Mouse (Mus musculus) lung, embryonic 16.5 days (tissue): ENCODE results near the gene Ppp1r1b. TPM values are rescaled to one million over a fixed set of nuclear protein-coding genes. Genes with fewer than 3 reads are reported as not detected.

ENCODE experiments used
- ATAC-seq: fragments of 200-750 bp; cut with Nextera tagmentation; 2 replicates; pipeline ENCODE4 v1.8.0; 2017; ENCODE audit warnings: low read depth, mild to moderate bottlenecking, moderate library complexity
- H3K27ac ChIP-seq: fragments of 300-500 bp; sonication (generic); 2 replicates; pipeline ENCODE4 v1.5.1; 2014; ENCODE audit warnings: mild to moderate bottlenecking, control low read depth, low read length
- H3K27me3 ChIP-seq: fragments of 300-500 bp; sonication (generic); 2 replicates; pipeline ENCODE4 v1.6.1; 2014; ENCODE audit warnings: low read depth, low read length, mixed read lengths; ENCODE audit not compliant: control insufficient read depth, insufficient read depth
- H3K36me3 ChIP-seq: fragments of 300-500 bp; sonication (generic); 2 replicates; pipeline ENCODE4 v1.6.1; 2014; ENCODE audit warnings: low read length; ENCODE audit not compliant: control insufficient read depth, insufficient read depth
- H3K4me1 ChIP-seq: fragments of 300-500 bp; sonication (generic); replicated peaks from 2 replicates; pipeline ENCODE4 v1.6.1; 2014; ENCODE audit warnings: low read length, mixed read lengths; ENCODE audit not compliant: control insufficient read depth, insufficient read depth
- H3K4me2 ChIP-seq: fragments of 300-500 bp; sonication (generic); 2 replicates; pipeline ENCODE4 v1.6.1; 2014; ENCODE audit warnings: low read depth, low read length, control low read depth
- H3K4me3 ChIP-seq: fragments of 300-500 bp; sonication (generic); 2 replicates; pipeline ENCODE4 v1.5.1; 2014; ENCODE audit warnings: mild to moderate bottlenecking, low read length, control low read depth
- H3K9ac ChIP-seq: fragments of 300-500 bp; sonication (generic); 2 replicates; pipeline ENCODE4 v1.6.1; 2014; ENCODE audit warnings: low read length, control low read depth
- H3K9me3 ChIP-seq: fragments of 300-500 bp; sonication (generic); 2 replicates; pipeline ENCODE4 v1.6.1; 2016; ENCODE audit warnings: low read length; ENCODE audit not compliant: control insufficient read depth
- WGBS: fragments of 180-500 bp; shearing (Covaris S2); extraction: QIAGEN DNeasy Blood & Tissue Kit; methylation state at CpG from one replicate; pipeline ENCODE4 v1.1.7; 2014; 5-methylcytosine and 5-hydroxymethylcytosine counted together
- polyA plus RNA-seq: library from polyadenylated mRNA; unstranded; fragments of >200 nt; fragmentation: Nextera tagmentation; extraction: Ambion mirVana; gene quantifications from 2 replicates; pipeline ENCODE4 v1.2.1, GENCODE M21; 2015

Gene Ppp1r1b
- polyA plus RNA-seq, result 5.6 and 6.1 TPM in 2 replicates

DNA sequence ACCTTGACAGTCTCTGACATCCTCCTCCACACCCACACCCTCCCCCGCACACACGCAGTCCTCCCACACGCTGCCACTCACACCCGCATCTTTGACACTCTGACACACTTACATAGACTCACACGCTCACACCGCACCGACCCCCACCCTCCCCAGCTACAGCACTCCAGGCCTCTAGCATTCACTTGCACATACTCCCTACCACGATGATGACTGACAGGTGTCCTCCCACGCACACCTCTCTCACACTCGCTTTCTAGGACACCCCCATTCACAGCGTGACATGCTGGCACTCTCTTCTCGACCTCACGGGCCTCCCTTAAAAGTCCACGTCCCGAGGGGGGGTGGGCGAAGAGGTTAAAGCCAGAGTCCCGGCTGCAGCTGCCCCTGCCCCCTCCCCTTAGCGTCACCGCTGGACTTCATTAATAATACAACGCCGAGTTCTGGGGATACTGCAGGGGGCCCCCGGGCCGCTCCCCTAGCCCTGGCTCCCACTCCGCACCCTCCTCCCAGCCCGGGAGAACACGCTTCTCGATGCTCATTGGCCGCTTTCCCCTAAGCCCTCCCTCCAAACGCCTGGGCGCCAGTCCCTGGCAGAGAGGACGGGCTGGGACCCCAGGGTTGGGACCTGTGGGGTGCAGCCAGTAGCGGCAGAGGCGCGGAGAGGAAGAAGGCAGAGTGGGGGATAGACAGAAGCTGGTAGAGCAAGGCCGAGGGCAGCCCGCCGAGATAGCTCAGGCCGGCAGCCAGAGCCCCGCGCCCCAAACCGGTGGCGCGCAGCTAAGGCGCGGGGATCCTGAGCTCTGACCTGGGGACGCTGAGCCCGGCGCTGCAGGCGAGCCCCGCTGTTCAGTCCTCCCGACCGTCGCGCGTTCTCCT lies at the start of gene Ppp1r1b:
TSS of gene Ppp1r1b (plus strand) at position 322 of the 879 bp plus-strand sequence.
- peak within 1 kb of the TSS; percentile 84 for H3K4me2 ChIP-seq
- peak within 1 kb of the TSS; percentile 59 for H3K9ac ChIP-seq
- no peaks in the 10 kb centered on the region for H3K36me3 ChIP-seq
- WGBS, result under 1% methylated on average over 55 of the region's 55 CpGs
- H3K9me3 ChIP-seq, result no peaks in the 10 kb centered on the region
- peak; percentile 69 for ATAC-seq
- H3K4me3 ChIP-seq, result peak within 1 kb of the TSS; percentile 51
- no peak within 1 kb of the TSS for H3K27ac ChIP-seq
- H3K27me3 ChIP-seq, result peaks cover 66% of the 10 kb centered on the region
- H3K4me1 ChIP-seq, result peaks cover 14% of the 10 kb centered on the region

DNA sequence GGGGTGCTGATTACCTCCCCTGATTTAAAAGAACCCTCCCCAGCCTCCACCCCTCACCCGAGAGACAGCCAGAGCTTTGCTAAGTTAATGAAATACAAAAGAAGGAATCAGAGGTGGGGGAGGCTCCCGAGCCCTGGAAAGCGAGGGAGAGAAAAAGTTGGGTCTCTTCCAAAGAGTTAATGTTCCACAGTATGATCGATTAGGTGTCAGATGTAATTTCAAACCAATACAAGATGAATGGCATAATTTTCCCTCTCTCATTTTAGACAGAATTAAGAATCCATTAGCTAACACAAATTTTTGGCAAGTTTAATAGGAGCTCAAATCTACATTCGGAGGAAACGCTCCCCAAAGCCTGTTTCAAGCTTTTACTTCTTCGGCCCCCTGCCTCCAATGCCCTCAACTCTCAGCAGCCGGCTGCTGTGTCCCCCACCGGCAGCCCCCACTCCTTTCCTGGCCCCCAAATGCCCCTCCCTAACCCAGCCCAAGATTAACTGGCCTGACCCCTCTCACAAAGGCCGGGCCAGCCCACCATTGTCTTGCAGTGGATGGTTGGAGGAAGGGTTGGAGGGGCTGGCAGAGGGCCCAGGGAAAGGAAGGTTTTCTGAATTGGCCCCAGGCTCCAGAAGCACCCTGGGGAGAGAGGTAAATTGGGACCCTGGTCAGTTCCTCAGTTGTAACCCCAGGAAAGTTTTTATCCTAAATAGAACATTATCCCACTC lies 49.6 kb upstream of the Ppp1r1b start:
- Histone ChIP-seq H3K27me3 (peaks cover 11% of the 10 kb centered on the region), H3K9me3 (no peaks in the 10 kb centered on the region), H3K4me1 (peaks cover 33% of the 10 kb centered on the region), H3K4me3 (no peak overlapping the region), H3K27ac (no peak overlapping the region), H3K36me3 (no peaks in the 10 kb centered on the region), H3K9ac (no peak overlapping the region), H3K4me2 (0 out of 2 replicates have a peak overlapping the region, but pooled peaks have one; percentile 24)
- 0 out of 2 replicates have a peak, but pooled peaks have one; percentile 34 for ATAC-seq
- 10% methylated on average over 10 of the region's 10 CpGs for WGBS

DNA sequence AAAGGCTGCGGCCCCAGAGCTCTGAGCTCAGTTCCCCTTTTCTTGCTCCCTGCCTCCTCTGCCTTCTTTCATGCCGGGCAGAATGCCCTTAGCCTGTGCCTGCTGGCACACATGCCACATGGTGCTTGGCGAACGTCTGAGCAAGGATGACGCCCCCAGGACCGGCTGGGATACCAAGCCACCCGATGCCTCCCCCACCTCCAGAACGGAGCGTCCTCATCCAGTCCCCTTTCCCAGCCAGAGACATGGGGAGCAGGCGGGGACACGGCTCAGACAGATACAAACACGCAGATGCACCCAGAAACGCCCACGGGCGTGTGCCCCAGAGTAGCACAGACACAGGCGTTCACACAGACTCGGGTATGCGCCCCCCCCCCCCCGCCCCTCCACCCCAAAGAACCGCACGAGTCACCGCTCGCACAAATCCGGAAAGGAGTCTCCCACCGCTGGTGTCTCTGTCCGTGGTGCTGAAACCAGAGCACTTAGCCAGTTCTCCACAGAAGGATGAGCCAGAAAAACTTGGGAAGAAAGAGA lies 34.3 kb upstream of the Ppp1r1b start:
- H3K27me3 ChIP-seq, result peaks cover 52% of the 10 kb centered on the region
- no peak for ATAC-seq
- H3K9ac ChIP-seq, result no peak overlapping the region
- H3K4me2 ChIP-seq, result no peak overlapping the region
- no peak overlapping the region for H3K27ac ChIP-seq
- H3K36me3 ChIP-seq, result no peaks in the 10 kb centered on the region
- H3K9me3 ChIP-seq, result no peaks in the 10 kb centered on the region
- 3% methylated on average over 26 of the region's 26 CpGs for WGBS
- no peaks in the 10 kb centered on the region for H3K4me1 ChIP-seq
- H3K4me3 ChIP-seq, result no peak overlapping the region

DNA sequence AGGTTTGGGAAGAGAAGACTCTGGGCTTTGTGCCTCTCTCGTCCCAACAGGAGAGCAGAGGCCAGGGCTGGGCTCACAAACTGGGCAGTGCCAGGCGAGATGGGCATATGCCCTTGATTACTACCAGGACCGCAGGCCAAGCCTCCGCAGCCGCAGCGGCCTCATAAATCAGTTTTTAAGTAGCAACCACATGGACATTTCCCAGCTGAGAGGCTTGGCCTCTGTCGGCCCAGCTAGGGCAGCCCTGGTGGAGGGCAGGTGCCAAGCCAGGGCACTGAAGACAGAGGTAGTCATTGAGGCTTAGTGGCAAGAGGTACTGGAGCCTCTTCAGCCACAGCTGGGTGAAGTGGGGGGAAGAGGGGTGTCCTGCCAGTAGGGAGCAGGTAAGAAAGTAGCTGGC lies 30.7 kb upstream of the Ppp1r1b start:
- Histone ChIP-seq H3K36me3 (no peaks in the 10 kb centered on the region), H3K4me3 (no peak overlapping the region), H3K4me2 (no peak overlapping the region), H3K27ac (no peak overlapping the region), H3K4me1 (no peaks in the 10 kb centered on the region), H3K9me3 (no peaks in the 10 kb centered on the region), H3K27me3 (peaks cover 85% of the 10 kb centered on the region), H3K9ac (no peak overlapping the region)
- 7% methylated on average over 7 of the region's 7 CpGs for WGBS
- no peak for ATAC-seq

DNA sequence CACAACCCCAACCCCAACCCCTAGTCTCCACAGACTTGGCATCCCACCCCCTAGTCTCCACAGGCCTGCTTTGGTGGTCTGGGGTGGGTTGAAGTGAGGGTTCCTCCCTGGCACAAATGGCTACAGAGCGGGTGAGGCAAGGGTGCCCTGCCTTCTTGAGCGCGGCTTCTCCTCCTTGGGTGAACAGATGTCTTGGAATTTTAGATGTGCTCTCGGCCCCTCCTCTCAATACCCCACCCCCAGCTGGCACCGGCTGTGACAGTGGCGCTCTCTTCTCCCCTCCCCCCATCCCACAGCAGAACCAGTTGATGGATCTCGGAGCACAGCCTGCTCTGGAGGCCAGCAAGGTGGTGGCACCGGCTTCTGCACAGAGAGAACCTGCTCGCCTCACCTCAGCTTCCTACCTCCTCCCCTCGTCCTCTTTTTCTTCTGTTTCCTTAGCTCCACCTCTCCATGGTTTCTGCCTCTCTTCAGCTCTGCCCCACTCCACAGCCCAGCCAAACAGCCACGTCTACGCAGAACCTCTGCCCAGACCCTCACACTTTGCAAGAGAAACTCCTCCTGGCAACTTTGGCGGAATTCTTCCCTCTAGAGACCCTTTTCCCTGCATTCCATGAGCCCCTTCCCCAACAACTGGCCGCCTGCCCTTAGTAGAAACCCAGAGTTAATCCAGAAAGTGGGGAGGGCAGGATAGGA lies 29.6 kb upstream of the Ppp1r1b start:
- H3K4me2 ChIP-seq, result no peak overlapping the region
- H3K27ac ChIP-seq, result no peak overlapping the region
- no peak overlapping the region for H3K4me3 ChIP-seq
- H3K27me3 ChIP-seq, result peaks cover 94% of the 10 kb centered on the region
- no peaks in the 10 kb centered on the region for H3K4me1 ChIP-seq
- H3K36me3 ChIP-seq, result no peaks in the 10 kb centered on the region
- no peaks in the 10 kb centered on the region for H3K9me3 ChIP-seq
- ATAC-seq, result no peak
- 4% methylated on average over 13 of the region's 14 CpGs for WGBS
- H3K9ac ChIP-seq, result no peak overlapping the region

DNA sequence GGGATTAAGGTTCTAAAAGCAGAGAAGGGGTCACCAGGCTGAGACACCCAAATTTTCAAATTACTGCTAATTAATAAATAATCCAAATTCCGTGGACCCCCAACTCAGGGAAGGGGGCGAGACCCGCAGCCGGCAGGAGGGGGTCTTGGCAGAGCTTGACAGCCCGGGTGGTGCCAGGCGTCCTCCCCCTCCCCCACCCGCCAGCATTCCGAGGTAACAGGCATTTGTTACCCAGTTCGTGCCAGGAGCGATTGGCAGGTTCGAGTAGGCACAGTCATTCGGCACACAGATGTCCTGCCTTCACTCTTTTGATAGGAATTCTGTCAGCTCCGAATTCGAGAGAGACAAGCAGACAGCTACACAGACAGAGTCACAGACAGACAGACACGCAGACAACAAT lies 29.1 kb upstream of the Ppp1r1b start:
- H3K27ac ChIP-seq, result no peak overlapping the region
- no peak overlapping the region for H3K9ac ChIP-seq
- WGBS, result 5% methylated on average over 15 of the region's 15 CpGs
- H3K4me1 ChIP-seq, result no peaks in the 10 kb centered on the region
- peaks cover 96% of the 10 kb centered on the region for H3K27me3 ChIP-seq
- ATAC-seq, result no peak
- no peaks in the 10 kb centered on the region for H3K9me3 ChIP-seq
- no peaks in the 10 kb centered on the region for H3K36me3 ChIP-seq
- H3K4me2 ChIP-seq, result no peak overlapping the region
- no peak overlapping the region for H3K4me3 ChIP-seq

DNA sequence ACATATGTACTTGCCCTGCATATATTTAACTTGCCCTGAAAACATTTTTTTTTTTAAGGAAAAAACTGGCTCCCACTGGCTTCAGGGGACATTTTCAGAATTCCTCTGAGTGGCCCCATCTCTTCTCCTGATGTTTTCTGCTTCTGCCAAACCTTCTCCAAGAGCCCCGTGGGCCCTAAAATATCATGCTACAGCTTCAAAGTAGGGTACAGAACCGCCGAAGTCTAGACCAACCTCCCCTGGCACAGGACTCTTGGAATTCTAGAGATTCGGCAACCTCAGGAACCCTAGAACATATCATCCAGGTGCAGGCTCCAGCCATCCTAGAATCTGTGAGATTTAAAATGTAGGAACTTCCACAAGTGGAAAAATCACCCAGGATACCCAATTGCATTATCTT lies 28.7 kb upstream of the Ppp1r1b start:
- Histone ChIP-seq H3K9ac (no peak overlapping the region), H3K4me1 (no peaks in the 10 kb centered on the region), H3K4me3 (no peak overlapping the region), H3K27me3 (peaks cover 97% of the 10 kb centered on the region), H3K9me3 (no peaks in the 10 kb centered on the region), H3K4me2 (no peak overlapping the region), H3K27ac (no peak overlapping the region), H3K36me3 (no peaks in the 10 kb centered on the region)
- ATAC-seq, result no peak
- 28% methylated on average over 4 of the region's 4 CpGs for WGBS

DNA sequence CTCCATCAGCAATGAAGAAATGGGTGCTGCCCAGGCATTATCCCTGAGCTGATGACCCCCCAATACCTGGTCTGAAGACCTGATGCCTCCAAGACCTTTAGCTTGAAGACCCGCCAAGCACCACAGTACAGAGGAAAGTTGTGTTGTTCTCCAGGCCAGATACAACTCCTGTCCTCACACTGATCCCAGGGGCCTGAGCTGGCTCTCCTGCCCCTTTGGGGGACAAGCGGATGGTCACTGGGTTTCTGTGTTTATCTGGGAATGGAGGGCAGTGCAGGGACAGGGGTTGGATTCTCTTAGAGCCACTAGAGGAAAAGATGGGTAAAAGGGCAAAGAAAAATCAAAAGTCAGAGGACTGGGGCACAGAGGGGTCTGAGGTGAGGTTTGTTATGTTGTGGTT lies 28.3 kb upstream of the Ppp1r1b start:
- H3K27me3 ChIP-seq, result peaks cover 100% of the 10 kb centered on the region
- no peaks in the 10 kb centered on the region for H3K4me1 ChIP-seq
- H3K27ac ChIP-seq, result no peak overlapping the region
- no peaks in the 10 kb centered on the region for H3K9me3 ChIP-seq
- 15% methylated on average over 2 of the region's 2 CpGs for WGBS
- H3K4me2 ChIP-seq, result no peak overlapping the region
- H3K36me3 ChIP-seq, result no peaks in the 10 kb centered on the region
- H3K9ac ChIP-seq, result no peak overlapping the region
- no peak for ATAC-seq
- no peak overlapping the region for H3K4me3 ChIP-seq

DNA sequence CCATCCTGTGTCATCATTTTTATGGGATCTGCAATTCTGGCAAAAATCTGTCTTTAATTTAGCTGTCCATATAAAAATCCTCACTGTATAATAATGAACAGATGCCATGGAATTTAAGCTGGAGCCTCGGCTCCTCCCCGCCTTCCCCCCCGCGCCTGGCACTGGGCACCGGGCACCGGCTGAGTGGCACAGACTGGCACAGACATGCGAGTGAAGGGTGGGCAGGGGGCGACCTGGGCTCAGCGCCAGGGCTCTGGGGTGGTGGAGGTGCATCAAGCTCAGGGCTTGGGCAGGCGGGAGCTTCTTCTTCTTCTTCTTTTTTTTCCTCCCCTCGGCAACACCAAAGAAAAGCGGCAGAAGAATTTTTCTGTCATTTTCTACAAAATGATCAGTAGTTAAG lies 27.8 kb upstream of the Ppp1r1b start:
- WGBS, result 11% methylated on average over 12 of the region's 12 CpGs
- no peak overlapping the region for H3K4me2 ChIP-seq
- H3K36me3 ChIP-seq, result no peaks in the 10 kb centered on the region
- H3K4me3 ChIP-seq, result no peak overlapping the region
- H3K9ac ChIP-seq, result no peak overlapping the region
- no peaks in the 10 kb centered on the region for H3K9me3 ChIP-seq
- ATAC-seq, result no peak
- H3K27me3 ChIP-seq, result peaks cover 100% of the 10 kb centered on the region
- H3K27ac ChIP-seq, result no peak overlapping the region
- no peaks in the 10 kb centered on the region for H3K4me1 ChIP-seq
